Mouse (Mus musculus) megakaryocyte, embryonic 14.5 days (primary cell): Measurements from ENCODE around the gene Gm21985. TPM values are rescaled to one million over a fixed set of nuclear protein-coding genes. Genes with fewer than 3 reads are reported as not detected.

Experiments used
- H3K27me3 ChIP-seq: replicated peaks from 2 replicates; pipeline ENCODE3; 2012; ENCODE audit warnings: inconsistent platforms
- H3K36me3 ChIP-seq: replicated peaks from 2 replicates; pipeline ENCODE3; 2012; ENCODE audit warnings: low read length, inconsistent platforms, mixed read lengths
- H3K4me1 ChIP-seq: 2 replicates; pipeline ENCODE4 v1.6.1; 2012; ENCODE audit warnings: inconsistent platforms
- H3K4me3 ChIP-seq: replicated peaks from 2 replicates; pipeline ENCODE3; 2012; ENCODE audit warnings: moderate library complexity, mild to moderate bottlenecking, inconsistent platforms
- H3K9me3 ChIP-seq: 2 replicates; pipeline ENCODE4 v1.6.1; 2012; ENCODE audit warnings: inconsistent platforms
- FLI1 ChIP-seq: IDR thresholded peaks from 2 replicates; pipeline ENCODE4 v1.6.1; 2012; ENCODE audit warnings: low read length, inconsistent platforms, mixed read lengths
- GATA1 ChIP-seq: IDR thresholded peaks from 3 replicates; pipeline ENCODE4 v1.6.1; 2012; ENCODE audit warnings: mixed read lengths, low read length, inconsistent platforms, borderline replicate concordance
- polyA plus RNA-seq: library from polyadenylated mRNA; stranded (reverse); fragments of >175 nt; gene quantifications from 2 replicates; pipeline ENCODE4 v1.2.3, GENCODE M21; 2012; ENCODE audit warnings: low replicate concordance; ENCODE audit not compliant: insufficient read depth

The Gm21985 gene
- polyA plus RNA-seq = not detected in 2 replicates

DNA sequence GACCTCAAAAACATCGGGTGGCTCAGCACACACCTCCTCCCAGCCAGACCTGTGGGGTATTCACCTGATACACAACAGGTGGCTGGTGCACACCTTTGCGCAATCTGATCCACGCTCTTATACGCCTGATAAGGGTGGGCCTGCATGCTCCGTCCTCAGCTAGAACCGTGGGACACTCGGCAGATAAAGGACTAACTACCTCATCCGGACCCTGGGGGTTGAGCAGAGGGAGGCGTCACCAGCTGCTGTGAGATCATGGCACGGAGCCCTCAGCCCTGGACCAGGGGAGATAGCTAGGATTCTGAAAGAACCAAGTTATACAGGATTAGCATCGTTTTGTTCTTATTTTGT is at the start of gene Gm21985:
TSS of gene Gm21985 (plus strand) at position 73 of the 351 bp plus-strand sequence.
- peak within 1 kb of the TSS; percentile 99 for H3K4me3 ChIP-seq
- H3K27me3 ChIP-seq = no peaks in the 10 kb centered on the region
- no peaks in the 10 kb centered on the region for H3K9me3 ChIP-seq
- H3K4me1 ChIP-seq = peaks cover 60% of the 10 kb centered on the region
- TF ChIP-seq GATA1 (no peak), FLI1 (no peak)
- peaks cover 6% of the 10 kb centered on the region for H3K36me3 ChIP-seq

- TF ChIP-seq GATA1 (no peak), FLI1 (no peak)
- peaks cover 10% of the 10 kb centered on the region for H3K4me1 ChIP-seq
- H3K9me3 ChIP-seq = no peaks in the 10 kb centered on the region
- no peaks in the 10 kb centered on the region for H3K27me3 ChIP-seq
- H3K4me3 ChIP-seq = no peak overlapping the region
- no peaks in the 10 kb centered on the region for H3K36me3 ChIP-seq
Observed at GRCm38 (mm10) chr2:112217614-112218013, 48.5 kb upstream of the Gm21985 start.

DNA sequence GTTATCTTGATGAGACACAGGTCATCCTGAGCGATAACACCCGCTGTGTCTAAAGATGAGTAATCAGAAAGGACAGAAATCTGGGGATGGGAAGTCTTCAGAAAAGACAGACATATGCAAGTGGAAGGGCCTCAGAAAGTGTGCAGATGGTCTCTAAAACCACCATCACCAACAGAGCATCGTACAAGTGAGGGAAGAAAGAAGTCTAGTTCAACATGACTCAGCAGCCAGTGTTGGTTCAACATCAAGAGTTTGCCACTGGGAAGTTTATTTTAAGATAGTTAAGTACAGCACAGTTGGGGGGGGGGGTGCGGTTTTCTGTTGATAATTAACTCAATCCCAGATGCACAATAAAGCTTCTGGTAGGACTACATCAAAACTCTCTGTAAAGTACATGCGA is 45.2 kb upstream of the Gm21985 start:
- Histone ChIP-seq H3K9me3 (no peaks in the 10 kb centered on the region), H3K4me1 (peaks cover 10% of the 10 kb centered on the region), H3K36me3 (no peaks in the 10 kb centered on the region), H3K27me3 (no peaks in the 10 kb centered on the region), H3K4me3 (no peak overlapping the region)
- TF ChIP-seq FLI1 (no peak), GATA1 (no peak)

GRCm38 (mm10) chr2:112222607-112223006 is 43.5 kb upstream of the Gm21985 start:
- TF ChIP-seq GATA1 (no peak), FLI1 (no peak)
- H3K9me3 ChIP-seq = no peaks in the 10 kb centered on the region
- H3K4me1 ChIP-seq = peaks cover 6% of the 10 kb centered on the region
- no peaks in the 10 kb centered on the region for H3K36me3 ChIP-seq
- H3K4me3 ChIP-seq = no peak overlapping the region
- H3K27me3 ChIP-seq = no peaks in the 10 kb centered on the region

GRCm38 (mm10) chr2:112224356-112224755 is 41.8 kb upstream of the Gm21985 start:
- Histone ChIP-seq H3K36me3 (no peaks in the 10 kb centered on the region), H3K27me3 (peaks cover 2% of the 10 kb centered on the region), H3K4me3 (no peak overlapping the region), H3K4me1 (peaks cover 8% of the 10 kb centered on the region), H3K9me3 (no peaks in the 10 kb centered on the region)
- no peak for TF ChIP-seq GATA1
- TF ChIP-seq FLI1 = no peak

DNA sequence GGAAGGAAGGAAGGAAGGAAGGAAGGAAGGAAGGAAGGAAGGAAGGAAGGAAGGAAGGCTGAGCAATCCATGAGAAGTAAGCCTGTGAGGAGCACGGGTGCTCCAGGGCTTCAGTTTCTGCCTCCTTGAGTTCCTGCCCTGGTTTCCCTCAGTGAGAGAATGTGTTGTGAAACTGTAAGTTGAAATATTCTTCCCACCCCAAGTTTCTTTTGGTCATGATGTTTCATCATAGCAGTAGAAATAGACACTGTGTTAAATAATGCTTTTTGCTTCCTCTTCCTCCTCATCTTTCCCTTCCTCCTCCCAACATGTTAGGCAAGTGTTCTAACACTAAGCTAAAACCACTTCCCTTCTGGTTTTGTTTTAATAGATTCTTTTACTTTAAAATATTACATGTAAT is 33.5 kb upstream of the Gm21985 start:
- H3K4me1 ChIP-seq = peaks cover 3% of the 10 kb centered on the region
- peaks cover 5% of the 10 kb centered on the region for H3K27me3 ChIP-seq
- H3K9me3 ChIP-seq = no peaks in the 10 kb centered on the region
- no peaks in the 10 kb centered on the region for H3K36me3 ChIP-seq
- no peak overlapping the region for H3K4me3 ChIP-seq
- TF ChIP-seq GATA1 (no peak), FLI1 (no peak)

GRCm38 (mm10) chr2:112236620-112237019 is 29.5 kb upstream of the Gm21985 start:
- H3K27me3 ChIP-seq = peaks cover 19% of the 10 kb centered on the region
- H3K4me3 ChIP-seq = no peak overlapping the region
- H3K4me1 ChIP-seq = peaks cover 27% of the 10 kb centered on the region
- TF ChIP-seq FLI1 (no peak), GATA1 (no peak)
- no peaks in the 10 kb centered on the region for H3K9me3 ChIP-seq
- no peaks in the 10 kb centered on the region for H3K36me3 ChIP-seq

DNA sequence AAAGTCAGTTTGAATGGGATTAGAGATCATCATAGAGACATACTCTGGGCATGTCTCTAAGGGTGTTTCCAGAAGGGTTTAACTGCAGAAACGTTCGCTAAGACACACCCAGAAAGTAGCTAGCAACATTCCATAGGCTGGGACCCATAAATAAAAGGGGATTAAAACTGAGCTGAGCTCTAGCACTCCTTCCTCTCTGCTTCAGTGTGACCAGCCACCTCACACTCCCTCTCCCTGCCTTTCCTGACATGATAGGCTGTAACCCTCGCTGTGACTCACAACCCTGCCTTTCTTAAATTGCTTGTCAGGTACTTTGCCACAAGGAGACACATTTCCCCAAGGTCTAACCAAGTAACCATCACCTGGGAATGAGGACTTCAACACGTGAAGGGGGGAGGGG is 28.1 kb upstream of the Gm21985 start:
- Histone ChIP-seq H3K4me1 (peaks cover 27% of the 10 kb centered on the region), H3K27me3 (peaks cover 25% of the 10 kb centered on the region), H3K4me3 (peak overlapping the region; percentile 64), H3K36me3 (no peaks in the 10 kb centered on the region), H3K9me3 (no peaks in the 10 kb centered on the region)
- no peak for TF ChIP-seq FLI1
- no peak for TF ChIP-seq GATA1

DNA sequence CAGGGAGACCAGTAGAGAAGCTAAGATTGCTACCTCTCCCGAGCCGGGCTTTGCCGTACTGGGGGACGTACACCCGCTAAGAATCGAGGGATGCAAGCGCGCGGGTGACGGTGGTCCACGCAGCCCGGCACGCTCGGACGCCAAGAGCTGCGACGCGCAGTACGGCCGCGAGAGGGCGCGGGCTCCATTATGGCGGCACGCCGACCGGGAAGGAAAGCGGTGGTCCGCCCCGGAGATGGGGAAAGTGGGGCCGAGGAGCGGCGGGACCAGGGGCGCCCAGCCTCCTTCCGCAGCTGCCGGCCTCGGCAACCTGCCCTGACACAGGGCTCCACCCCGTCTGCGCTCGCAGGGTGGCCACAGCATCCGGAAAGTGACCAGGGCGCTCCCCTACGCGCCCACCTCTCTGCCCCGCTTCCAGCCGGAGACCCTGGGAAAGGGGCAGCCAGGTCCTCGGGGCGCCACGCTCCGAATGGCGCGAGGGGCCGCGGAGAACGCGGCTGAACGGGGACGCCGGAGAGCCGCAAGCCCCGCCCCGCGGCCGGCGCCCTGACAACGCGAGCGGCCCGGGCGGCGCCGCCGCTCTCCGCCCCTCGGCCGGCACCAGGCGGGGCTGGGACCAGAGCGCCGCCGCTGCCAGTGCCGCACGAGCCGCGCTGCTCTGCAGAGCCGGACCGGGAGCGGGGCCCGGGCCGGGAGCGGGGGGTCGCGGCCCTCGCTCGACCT is 26.7 kb upstream of the Gm21985 start, which contains the start of gene Lpcat4:
TSS of gene Lpcat4 (plus strand) at position 257 of the 723 bp plus-strand sequence.
- peaks cover 3% of the 10 kb centered on the region for H3K36me3 ChIP-seq
- no peak for TF ChIP-seq FLI1
- no peak for TF ChIP-seq GATA1
- H3K4me3 ChIP-seq = peak within 1 kb of the TSS; percentile 98
- peaks cover 35% of the 10 kb centered on the region for H3K4me1 ChIP-seq
- peaks cover 26% of the 10 kb centered on the region for H3K27me3 ChIP-seq
- no peaks in the 10 kb centered on the region for H3K9me3 ChIP-seq

DNA sequence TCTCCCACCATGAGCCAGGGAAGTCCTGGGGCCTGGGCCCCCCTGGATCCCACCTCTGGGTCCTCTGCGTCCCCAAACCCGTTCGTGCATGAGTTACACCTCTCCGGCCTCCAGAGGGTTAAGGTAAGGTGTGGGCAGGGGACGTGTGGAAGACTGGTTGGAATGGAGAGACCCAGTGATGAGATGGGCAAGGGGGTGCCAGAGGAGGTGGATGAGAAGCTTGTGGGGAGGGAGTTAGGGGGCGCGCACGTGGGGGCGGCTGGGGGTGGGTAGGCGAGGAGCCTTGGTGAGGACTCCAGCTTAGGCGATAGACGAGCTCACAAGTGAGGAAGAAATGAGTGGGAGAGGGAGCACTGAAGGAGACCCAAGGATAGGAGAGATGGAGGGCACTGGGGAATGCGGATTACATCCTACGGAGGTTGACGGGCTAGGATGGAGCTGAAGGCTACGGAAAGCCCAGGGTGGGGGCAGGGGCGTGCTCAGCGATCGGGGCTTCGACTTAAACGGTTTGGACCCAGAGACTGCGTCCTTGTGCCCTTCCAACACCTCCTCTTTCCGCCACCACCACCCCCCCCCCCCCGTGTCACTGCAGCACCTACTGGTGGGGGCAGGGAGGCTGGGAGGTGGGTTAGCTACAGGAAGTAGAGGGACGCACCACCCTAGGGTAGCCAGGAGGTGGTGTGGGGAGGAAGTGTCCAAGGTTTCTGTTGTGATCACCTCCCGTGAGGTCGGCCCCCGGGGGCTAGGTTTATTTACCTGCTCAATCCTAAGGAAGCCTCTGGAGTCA is 26.0 kb upstream of the Gm21985 start:
- Histone ChIP-seq H3K36me3 (peaks cover 3% of the 10 kb centered on the region), H3K4me3 (peak overlapping the region; percentile 98), H3K27me3 (peaks cover 27% of the 10 kb centered on the region), H3K4me1 (peaks cover 35% of the 10 kb centered on the region), H3K9me3 (no peaks in the 10 kb centered on the region)
- TF ChIP-seq GATA1 (no peak), FLI1 (no peak)
